Mouse (Mus musculus) neural tube, embryonic 13.5 days (tissue): ENCODE measurements at regions not wholly inside any gene's neighbourhood (a gene's known extent, or its start where the extent isn't known, plus 50 kb on each side); places are given as distances from the start of the nearest gene placed in this dataset.

Source experiments
- ATAC-seq: fragments of 200-750 bp; cut with Nextera tagmentation; 2 replicates; pipeline ENCODE4 v1.8.0; 2017; ENCODE audit warnings: low read depth, mild to moderate bottlenecking, moderate TSS enrichment, moderate library complexity
- H3K27ac ChIP-seq: fragments of 300-500 bp; sonication (generic); replicated peaks from 2 replicates; pipeline ENCODE4 v1.5.1; 2015; ENCODE audit warnings: moderate library complexity, mild to moderate bottlenecking, inconsistent platforms
- H3K27me3 ChIP-seq: fragments of 300-500 bp; sonication (generic); 2 replicates; pipeline ENCODE4 v1.6.1; 2015; ENCODE audit warnings: mild to moderate bottlenecking, inconsistent platforms
- H3K36me3 ChIP-seq: fragments of 300-500 bp; sonication (generic); 2 replicates; pipeline ENCODE4 v1.6.1; 2015; ENCODE audit warnings: mild to moderate bottlenecking, inconsistent platforms
- H3K4me1 ChIP-seq: fragments of 300-500 bp; sonication (generic); replicated peaks from 2 replicates; pipeline ENCODE4 v1.6.1; 2015; ENCODE audit warnings: inconsistent platforms
- H3K4me2 ChIP-seq: fragments of 300-500 bp; sonication (generic); 2 replicates; pipeline ENCODE4 v1.6.1; 2015; ENCODE audit warnings: inconsistent platforms, mild to moderate bottlenecking, moderate library complexity
- H3K4me3 ChIP-seq: fragments of 300-500 bp; sonication (generic); 2 replicates; pipeline ENCODE4 v1.5.1; 2015; ENCODE audit warnings: mild to moderate bottlenecking, inconsistent platforms
- H3K9ac ChIP-seq: fragments of 300-500 bp; sonication (generic); 2 replicates; pipeline ENCODE4 v1.6.1; 2015; ENCODE audit warnings: moderate library complexity, mild to moderate bottlenecking, inconsistent platforms
- H3K9me3 ChIP-seq: fragments of 300-500 bp; sonication (generic); 2 replicates; pipeline ENCODE4 v1.6.1; 2016; ENCODE audit warnings: inconsistent platforms
- whole genome bisulfite sequencing: fragments of 180-500 bp; shearing (Covaris S2); methylation state at CpG from one replicate; pipeline ENCODE4 v1.1.7; 2015; 5-methylcytosine and 5-hydroxymethylcytosine counted together

GRCm38 (mm10) chr12:36748345-36748744 lies 360.0 kb upstream of the Meox2 start:
- Histone ChIP-seq H3K36me3 (no peaks in the 10 kb centered on the region), H3K27me3 (no peaks in the 10 kb centered on the region), H3K9ac (no peak overlapping the region), H3K4me1 (no peaks in the 10 kb centered on the region), H3K4me3 (no peak overlapping the region), H3K4me2 (no peak overlapping the region), H3K27ac (no peak overlapping the region), H3K9me3 (peaks cover 4% of the 10 kb centered on the region)
- ATAC-seq: no peak
- 72% methylated on average over 1 of the region's 1 CpGs for WGBS

- no peaks in the 10 kb centered on the region for H3K4me1 ChIP-seq
- no peak overlapping the region for H3K9ac ChIP-seq
- 83% methylated on average over 4 of the region's 4 CpGs for WGBS
- no peaks in the 10 kb centered on the region for H3K9me3 ChIP-seq
- H3K36me3 ChIP-seq: no peaks in the 10 kb centered on the region
- no peak overlapping the region for H3K4me3 ChIP-seq
- H3K27me3 ChIP-seq: no peaks in the 10 kb centered on the region
- ATAC-seq: no peak
- H3K4me2 ChIP-seq: no peak overlapping the region
- H3K27ac ChIP-seq: no peak overlapping the region
Measured at GRCm38 (mm10) chr12:36765315-36766058, 342.9 kb upstream of the Meox2 start.

- Histone ChIP-seq H3K27me3 (no peaks in the 10 kb centered on the region), H3K4me2 (no peak overlapping the region), H3K4me1 (no peaks in the 10 kb centered on the region), H3K36me3 (no peaks in the 10 kb centered on the region), H3K4me3 (no peak overlapping the region), H3K9ac (no peak overlapping the region), H3K27ac (no peak overlapping the region), H3K9me3 (no peaks in the 10 kb centered on the region)
- 61% methylated on average over 1 of the region's 1 CpGs for whole genome bisulfite sequencing
- ATAC-seq: no peak
Measured at GRCm38 (mm10) chr12:36766167-36766566, 342.2 kb upstream of the Meox2 start.

GRCm38 (mm10) chr12:36780761-36781160 lies 327.6 kb upstream of the Meox2 start:
- Histone ChIP-seq H3K4me1 (no peaks in the 10 kb centered on the region), H3K9me3 (no peaks in the 10 kb centered on the region), H3K9ac (no peak overlapping the region), H3K4me3 (no peak overlapping the region), H3K36me3 (no peaks in the 10 kb centered on the region), H3K27me3 (peaks cover 30% of the 10 kb centered on the region), H3K4me2 (no peak overlapping the region), H3K27ac (no peak overlapping the region)
- 88% methylated on average over 7 of the region's 7 CpGs for WGBS
- no peak for ATAC-seq

- Histone ChIP-seq H3K36me3 (no peaks in the 10 kb centered on the region), H3K9ac (no peak overlapping the region), H3K4me2 (no peak overlapping the region), H3K27ac (no peak overlapping the region), H3K27me3 (peaks cover 67% of the 10 kb centered on the region), H3K4me3 (no peak overlapping the region), H3K9me3 (no peaks in the 10 kb centered on the region), H3K4me1 (peaks cover 9% of the 10 kb centered on the region; the same call in 1 of the 2 replicates)
- ATAC-seq: no peak
- 73% methylated on average over 2 of the region's 2 CpGs for WGBS
Measured at GRCm38 (mm10) chr12:36790866-36791265, 317.5 kb upstream of the Meox2 start.

GRCm38 (mm10) chr12:36791430-36791829 lies 316.9 kb upstream of the Meox2 start:
- peaks cover 9% of the 10 kb centered on the region; the same call in 1 of the 2 replicates for H3K4me1 ChIP-seq
- H3K4me3 ChIP-seq: no peak overlapping the region
- peaks cover 67% of the 10 kb centered on the region for H3K27me3 ChIP-seq
- no peak overlapping the region for H3K27ac ChIP-seq
- no peak for ATAC-seq
- H3K9ac ChIP-seq: no peak overlapping the region
- H3K9me3 ChIP-seq: no peaks in the 10 kb centered on the region
- H3K36me3 ChIP-seq: no peaks in the 10 kb centered on the region
- no peak overlapping the region for H3K4me2 ChIP-seq
- WGBS: 85% methylated on average over 3 of the region's 3 CpGs

GRCm38 (mm10) chr12:36792205-36792604 lies 316.1 kb upstream of the Meox2 start:
- Histone ChIP-seq H3K9ac (no peak overlapping the region), H3K4me3 (no peak overlapping the region), H3K4me2 (no peak overlapping the region), H3K4me1 (peaks cover 9% of the 10 kb centered on the region; the same call in 1 of the 2 replicates), H3K9me3 (no peaks in the 10 kb centered on the region), H3K27me3 (peaks cover 62% of the 10 kb centered on the region), H3K27ac (no peak overlapping the region), H3K36me3 (no peaks in the 10 kb centered on the region)
- WGBS: 72% methylated on average over 3 of the region's 3 CpGs
- no peak for ATAC-seq

- 7% methylated on average over 2 of the region's 2 CpGs for WGBS
- H3K27ac ChIP-seq: no peak overlapping the region
- no peaks in the 10 kb centered on the region for H3K9me3 ChIP-seq
- no peaks in the 10 kb centered on the region for H3K36me3 ChIP-seq
- no peak overlapping the region for H3K4me3 ChIP-seq
- peaks cover 9% of the 10 kb centered on the region; the same call in 1 of the 2 replicates for H3K4me1 ChIP-seq
- ATAC-seq: peak; percentile 90
- H3K27me3 ChIP-seq: peaks cover 58% of the 10 kb centered on the region
- no peak overlapping the region for H3K9ac ChIP-seq
- no peak overlapping the region for H3K4me2 ChIP-seq
Measured at GRCm38 (mm10) chr12:36793799-36794198, 314.5 kb upstream of the Meox2 start.

- 46% methylated on average over 4 of the region's 4 CpGs for WGBS
- no peak overlapping the region for H3K4me3 ChIP-seq
- peaks cover 9% of the 10 kb centered on the region; the same call in 1 of the 2 replicates for H3K4me1 ChIP-seq
- no peak overlapping the region for H3K4me2 ChIP-seq
- H3K9ac ChIP-seq: no peak overlapping the region
- no peaks in the 10 kb centered on the region for H3K36me3 ChIP-seq
- H3K27me3 ChIP-seq: peaks cover 50% of the 10 kb centered on the region
- no peak overlapping the region for H3K27ac ChIP-seq
- no peak for ATAC-seq
- H3K9me3 ChIP-seq: no peaks in the 10 kb centered on the region
Measured at GRCm38 (mm10) chr12:36796201-36796600, 312.1 kb upstream of the Meox2 start.

GRCm38 (mm10) chr12:36817938-36818337 lies 290.4 kb upstream of the Meox2 start:
- no peaks in the 10 kb centered on the region for H3K4me1 ChIP-seq
- no peak overlapping the region for H3K4me3 ChIP-seq
- no peak for ATAC-seq
- H3K27ac ChIP-seq: no peak overlapping the region
- no peaks in the 10 kb centered on the region for H3K9me3 ChIP-seq
- no peak overlapping the region for H3K4me2 ChIP-seq
- no peak overlapping the region for H3K9ac ChIP-seq
- no peaks in the 10 kb centered on the region for H3K36me3 ChIP-seq
- WGBS: 98% methylated on average over 2 of the region's 2 CpGs
- H3K27me3 ChIP-seq: no peaks in the 10 kb centered on the region

- Histone ChIP-seq H3K9ac (no peak overlapping the region), H3K27me3 (no peaks in the 10 kb centered on the region), H3K9me3 (no peaks in the 10 kb centered on the region), H3K4me1 (no peaks in the 10 kb centered on the region), H3K4me2 (no peak overlapping the region), H3K27ac (no peak overlapping the region), H3K4me3 (no peak overlapping the region), H3K36me3 (no peaks in the 10 kb centered on the region)
- WGBS: 89% methylated on average over 3 of the region's 3 CpGs
- ATAC-seq: no peak
Measured at GRCm38 (mm10) chr12:36818852-36819251, 289.5 kb upstream of the Meox2 start.

- Histone ChIP-seq H3K27me3 (no peaks in the 10 kb centered on the region), H3K4me3 (no peak overlapping the region), H3K4me1 (no peaks in the 10 kb centered on the region), H3K36me3 (no peaks in the 10 kb centered on the region), H3K27ac (no peak overlapping the region), H3K9me3 (no peaks in the 10 kb centered on the region), H3K4me2 (no peak overlapping the region), H3K9ac (no peak overlapping the region)
- no peak for ATAC-seq
- 75% methylated on average over 6 of the region's 6 CpGs for WGBS
Measured at GRCm38 (mm10) chr12:36826766-36827165, 281.6 kb upstream of the Meox2 start.
